Mouse (Mus musculus) forebrain, embryonic 13.5 days (tissue): ENCODE measurements at regions not wholly inside any gene's neighbourhood (a gene's known extent, or its start where the extent isn't known, plus 50 kb on each side); places are given as distances from the start of the nearest gene placed in this dataset.
A peak's percentile ranks its signal among the peaks of the same experiment; 100 is the strongest.

Experiments
- ATAC-seq: fragments of 200-750 bp; cut with Nextera tagmentation; 2 replicates; pipeline ENCODE4 v1.8.0; 2017
- H3K27ac ChIP-seq: fragments of 300-500 bp; sonication (generic); 2 replicates; pipeline ENCODE4 v1.5.1; 2015; ENCODE audit warnings: inconsistent platforms, mild to moderate bottlenecking, moderate library complexity
- H3K27me3 ChIP-seq: fragments of 300-500 bp; sonication (generic); 2 replicates; pipeline ENCODE4 v1.6.1; 2015; ENCODE audit warnings: mild to moderate bottlenecking, inconsistent platforms
- H3K36me3 ChIP-seq: fragments of 300-500 bp; sonication (generic); 2 replicates; pipeline ENCODE4 v1.6.1; 2015; ENCODE audit warnings: mild to moderate bottlenecking, inconsistent platforms; ENCODE audit not compliant: poor library complexity, severe bottlenecking
- H3K4me1 ChIP-seq: fragments of 300-500 bp; sonication (generic); 2 replicates; pipeline ENCODE4 v1.6.1; 2015; ENCODE audit warnings: inconsistent platforms
- H3K4me2 ChIP-seq: fragments of 300-500 bp; sonication (generic); 2 replicates; pipeline ENCODE4 v1.6.1; 2015; ENCODE audit warnings: inconsistent platforms, mild to moderate bottlenecking, moderate library complexity
- H3K4me3 ChIP-seq: fragments of 300-500 bp; sonication (generic); 2 replicates; pipeline ENCODE4 v1.5.1; 2015; ENCODE audit warnings: mild to moderate bottlenecking, inconsistent platforms
- H3K9ac ChIP-seq: fragments of 300-500 bp; sonication (generic); 2 replicates; pipeline ENCODE4 v1.6.1; 2015; ENCODE audit warnings: mild to moderate bottlenecking, inconsistent platforms
- H3K9me3 ChIP-seq: fragments of 300-500 bp; sonication (generic); replicated peaks from 2 replicates; pipeline ENCODE4 v1.6.1; 2016; ENCODE audit warnings: inconsistent platforms
- WGBS: fragments of 180-500 bp; shearing (Covaris S2); methylation state at CpG from one replicate; pipeline ENCODE4 v1.1.7; 2015; 5-methylcytosine and 5-hydroxymethylcytosine counted together

DNA sequence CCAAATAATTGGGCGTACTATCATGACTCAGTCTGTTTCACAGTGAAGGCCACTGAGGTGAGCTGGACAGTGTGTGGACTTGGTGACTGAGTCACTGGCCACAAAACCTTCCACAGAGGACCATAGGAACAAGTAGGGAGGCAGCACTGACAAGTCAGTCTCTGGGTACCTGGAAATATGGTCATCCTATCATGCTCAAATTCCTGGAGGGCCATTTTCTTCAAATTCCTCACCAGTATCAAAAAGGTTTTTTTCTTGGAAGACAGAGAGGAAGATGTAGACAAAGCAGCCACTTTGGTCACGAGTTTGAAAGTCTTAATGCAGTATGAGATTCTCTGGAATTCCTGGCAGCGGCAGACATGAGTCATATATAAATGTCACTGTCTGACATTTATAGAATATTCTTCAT, 101.8 kb upstream of the Rai14 start:
- WGBS = 84% methylated on average over 3 of the region's 3 CpGs
- no peak overlapping the region for H3K27ac ChIP-seq

DNA sequence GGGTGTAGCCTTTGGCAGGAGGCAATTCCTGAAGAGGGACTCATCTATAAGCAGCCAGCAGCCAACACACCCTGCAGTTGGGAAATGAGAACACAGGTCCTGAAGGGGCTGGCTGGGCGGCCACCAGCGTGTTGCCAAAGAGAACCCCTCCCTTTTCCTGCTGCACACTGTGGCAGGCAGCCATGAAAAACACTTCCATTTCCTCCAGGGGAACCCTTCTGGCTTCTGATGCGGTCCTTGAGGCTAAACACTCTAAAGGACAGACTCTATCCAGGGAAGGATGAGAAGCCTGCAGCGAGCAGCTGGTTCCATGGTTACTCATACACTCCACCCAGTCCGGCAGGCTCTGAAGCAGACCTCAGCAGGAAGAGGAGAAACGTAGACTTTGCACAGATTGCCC, 103.8 kb upstream of the Rai14 start:
- H3K27me3 ChIP-seq = no peaks in the 10 kb centered on the region

More for the DNA sequence above, 101.8 kb upstream of the Rai14 start:
- Histone ChIP-seq H3K4me3 (no peak overlapping the region), H3K9ac (no peak overlapping the region), H3K4me2 (no peak overlapping the region), H3K9me3 (no peaks in the 10 kb centered on the region), H3K36me3 (no peaks in the 10 kb centered on the region), H3K27me3 (no peaks in the 10 kb centered on the region), H3K4me1 (no peaks in the 10 kb centered on the region)
- no peak for ATAC-seq

DNA sequence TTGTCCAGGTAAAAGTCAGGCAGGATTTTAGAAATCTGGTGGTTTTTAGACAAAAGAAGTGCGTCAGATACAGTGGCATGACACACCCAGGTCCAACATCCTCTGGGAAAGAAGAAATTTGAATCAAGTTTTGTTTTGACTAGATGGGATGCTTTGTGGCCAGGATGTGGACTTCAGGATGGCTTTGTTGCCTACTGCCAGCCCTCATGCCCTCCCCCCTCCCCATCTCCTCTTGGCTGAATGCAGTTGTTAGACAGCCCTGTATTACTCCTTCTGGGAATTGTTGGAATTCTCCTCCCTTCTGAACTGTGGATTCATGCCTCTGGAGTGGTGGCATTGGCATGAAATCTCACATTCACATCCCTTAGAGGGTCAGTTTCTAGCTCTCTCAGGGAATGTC, 104.3 kb upstream of the Rai14 start:
- Histone ChIP-seq H3K27ac (no peak overlapping the region), H3K4me1 (no peaks in the 10 kb centered on the region), H3K27me3 (no peaks in the 10 kb centered on the region), H3K36me3 (no peaks in the 10 kb centered on the region), H3K9ac (no peak overlapping the region), H3K4me2 (no peak overlapping the region), H3K9me3 (no peaks in the 10 kb centered on the region), H3K4me3 (no peak overlapping the region)
- WGBS = 91% methylated on average over 1 of the region's 1 CpGs
- no peak for ATAC-seq

More for the DNA sequence above, 103.8 kb upstream of the Rai14 start:
- no peak overlapping the region for H3K9ac ChIP-seq
- no peak for ATAC-seq
- H3K27ac ChIP-seq = no peak overlapping the region
- no peak overlapping the region for H3K4me2 ChIP-seq
- H3K4me1 ChIP-seq = no peaks in the 10 kb centered on the region
- H3K9me3 ChIP-seq = no peaks in the 10 kb centered on the region
- WGBS = 85% methylated on average over 6 of the region's 6 CpGs
- H3K4me3 ChIP-seq = no peak overlapping the region
- no peaks in the 10 kb centered on the region for H3K36me3 ChIP-seq

DNA sequence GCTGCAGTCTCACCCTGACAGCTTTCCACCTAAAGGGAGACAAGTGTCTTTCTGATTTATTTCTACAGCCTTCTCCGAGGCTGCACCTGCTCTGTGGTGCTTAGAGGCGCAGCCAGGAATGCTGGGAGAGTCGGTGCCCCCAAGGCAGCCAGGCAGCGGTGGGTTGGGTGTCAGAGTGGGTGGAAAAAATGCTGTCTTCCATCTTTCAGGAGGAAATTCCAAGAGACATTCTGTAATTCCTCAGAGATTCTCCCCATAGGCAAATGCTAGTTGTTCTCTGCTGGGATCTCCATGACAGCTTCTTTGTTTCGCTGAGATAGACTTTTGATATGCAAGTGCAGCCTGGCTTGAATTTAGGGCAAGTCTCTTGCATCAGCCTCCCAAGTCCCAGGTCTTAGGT, 109.5 kb upstream of the Rai14 start:
- Histone ChIP-seq H3K4me2 (no peak overlapping the region), H3K36me3 (no peaks in the 10 kb centered on the region), H3K4me1 (no peaks in the 10 kb centered on the region), H3K9me3 (no peaks in the 10 kb centered on the region), H3K27me3 (no peaks in the 10 kb centered on the region), H3K27ac (no peak overlapping the region), H3K9ac (no peak overlapping the region), H3K4me3 (no peak overlapping the region)
- 80% methylated on average over 5 of the region's 5 CpGs for WGBS
- no peak for ATAC-seq

DNA sequence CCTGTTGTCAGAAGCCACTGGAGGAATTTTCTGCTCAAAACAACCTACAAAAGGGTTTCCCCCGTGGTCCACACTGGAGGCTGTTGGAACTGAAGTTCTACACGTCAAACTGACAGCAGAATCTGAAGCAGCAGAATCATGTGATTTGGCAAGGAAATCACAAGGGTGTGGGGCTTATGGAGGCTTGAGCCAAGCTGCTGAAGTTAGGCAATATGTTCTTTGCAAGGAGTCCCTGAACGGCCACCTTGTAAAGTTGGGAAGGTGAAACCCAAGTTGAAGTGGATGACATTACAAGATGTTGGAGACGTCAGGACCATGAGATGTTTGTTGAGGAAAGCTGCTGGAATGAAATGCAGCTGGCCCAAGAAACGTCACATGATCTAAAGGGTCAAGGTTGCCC, 115.2 kb upstream of the Rai14 start:
- no peak for ATAC-seq
- Histone ChIP-seq H3K9ac (no peak overlapping the region), H3K27ac (no peak overlapping the region), H3K9me3 (no peaks in the 10 kb centered on the region), H3K27me3 (no peaks in the 10 kb centered on the region), H3K4me1 (no peaks in the 10 kb centered on the region), H3K36me3 (no peaks in the 10 kb centered on the region), H3K4me2 (no peak overlapping the region), H3K4me3 (no peak overlapping the region)
- 83% methylated on average over 5 of the region's 5 CpGs for WGBS

DNA sequence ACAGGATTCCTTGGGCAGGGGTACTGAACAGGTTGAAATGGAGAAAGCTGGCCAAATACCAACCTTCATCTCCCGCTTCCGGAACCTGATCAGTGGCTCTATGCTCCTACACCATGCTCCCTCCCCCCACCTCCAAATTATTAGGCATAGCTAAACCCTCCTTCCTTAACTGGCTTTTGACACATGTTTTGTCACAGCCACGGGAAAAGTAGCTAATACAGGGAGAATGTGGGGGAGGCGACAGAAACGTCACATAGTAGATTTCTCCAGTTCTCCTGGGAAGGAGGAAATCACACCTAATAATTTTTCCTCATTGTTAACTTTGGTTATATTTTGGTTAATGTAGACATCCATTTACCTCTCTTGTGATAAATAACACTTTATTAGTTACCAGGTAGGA, 116.1 kb upstream of the Rai14 start:
- no peak overlapping the region for H3K4me2 ChIP-seq
- H3K27me3 ChIP-seq = no peaks in the 10 kb centered on the region
- no peaks in the 10 kb centered on the region for H3K36me3 ChIP-seq
- H3K9ac ChIP-seq = no peak overlapping the region
- WGBS = 81% methylated on average over 5 of the region's 5 CpGs
- no peak overlapping the region for H3K27ac ChIP-seq
- H3K4me1 ChIP-seq = no peaks in the 10 kb centered on the region
- no peak for ATAC-seq
- no peaks in the 10 kb centered on the region for H3K9me3 ChIP-seq
- H3K4me3 ChIP-seq = no peak overlapping the region

DNA sequence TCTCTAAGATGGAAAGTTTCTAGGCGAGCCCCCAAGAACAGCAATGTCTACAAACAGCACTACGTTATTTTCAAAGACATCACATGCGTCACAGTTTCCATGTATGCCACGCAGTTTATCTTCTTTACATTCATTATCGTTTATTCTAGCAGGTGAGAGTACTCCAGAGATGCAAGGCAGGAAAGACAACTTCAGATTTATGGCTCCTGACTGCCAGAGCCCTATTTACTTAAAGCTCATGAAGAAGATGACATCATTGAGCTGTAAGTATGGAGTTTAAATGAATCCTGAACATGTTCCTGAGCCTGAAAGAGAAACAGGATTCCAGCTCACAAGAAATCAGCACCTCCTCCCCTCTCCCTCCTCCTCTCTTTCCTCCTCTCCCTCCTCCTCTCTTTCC, 116.7 kb upstream of the Rai14 start:
- ATAC-seq = no peak
- Histone ChIP-seq H3K4me3 (no peak overlapping the region), H3K4me2 (no peak overlapping the region), H3K9ac (no peak overlapping the region), H3K4me1 (no peaks in the 10 kb centered on the region), H3K36me3 (no peaks in the 10 kb centered on the region), H3K9me3 (no peaks in the 10 kb centered on the region), H3K27me3 (no peaks in the 10 kb centered on the region), H3K27ac (no peak overlapping the region)
- 85% methylated on average over 5 of the region's 5 CpGs for WGBS

DNA sequence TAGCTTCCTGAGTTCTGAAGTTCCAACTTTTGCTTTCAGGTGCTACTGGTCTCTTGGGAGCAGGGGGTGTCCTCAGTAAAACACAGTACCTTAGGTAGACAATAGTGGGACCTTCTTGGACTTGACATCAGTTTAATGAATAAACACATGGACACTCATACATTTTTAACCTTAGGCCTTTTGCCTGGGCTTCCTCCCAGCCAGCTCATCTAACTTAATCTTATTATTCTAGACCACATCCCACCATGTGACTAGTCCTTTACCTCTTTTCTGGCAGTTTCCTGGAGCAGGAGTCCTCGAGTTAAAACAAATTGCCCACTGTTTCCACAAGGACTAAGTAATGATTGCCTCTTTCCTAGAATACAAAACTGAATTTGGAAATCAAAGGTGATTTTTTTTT, 117.9 kb upstream of the Rai14 start:
- no peak overlapping the region for H3K4me3 ChIP-seq
- H3K4me2 ChIP-seq = no peak overlapping the region
- no peaks in the 10 kb centered on the region for H3K4me1 ChIP-seq
- WGBS = 62% methylated on average over 1 of the region's 1 CpGs
- no peak for ATAC-seq
- no peaks in the 10 kb centered on the region for H3K27me3 ChIP-seq
- no peak overlapping the region for H3K9ac ChIP-seq
- H3K36me3 ChIP-seq = no peaks in the 10 kb centered on the region
- H3K27ac ChIP-seq = no peak overlapping the region
- H3K9me3 ChIP-seq = no peaks in the 10 kb centered on the region

DNA sequence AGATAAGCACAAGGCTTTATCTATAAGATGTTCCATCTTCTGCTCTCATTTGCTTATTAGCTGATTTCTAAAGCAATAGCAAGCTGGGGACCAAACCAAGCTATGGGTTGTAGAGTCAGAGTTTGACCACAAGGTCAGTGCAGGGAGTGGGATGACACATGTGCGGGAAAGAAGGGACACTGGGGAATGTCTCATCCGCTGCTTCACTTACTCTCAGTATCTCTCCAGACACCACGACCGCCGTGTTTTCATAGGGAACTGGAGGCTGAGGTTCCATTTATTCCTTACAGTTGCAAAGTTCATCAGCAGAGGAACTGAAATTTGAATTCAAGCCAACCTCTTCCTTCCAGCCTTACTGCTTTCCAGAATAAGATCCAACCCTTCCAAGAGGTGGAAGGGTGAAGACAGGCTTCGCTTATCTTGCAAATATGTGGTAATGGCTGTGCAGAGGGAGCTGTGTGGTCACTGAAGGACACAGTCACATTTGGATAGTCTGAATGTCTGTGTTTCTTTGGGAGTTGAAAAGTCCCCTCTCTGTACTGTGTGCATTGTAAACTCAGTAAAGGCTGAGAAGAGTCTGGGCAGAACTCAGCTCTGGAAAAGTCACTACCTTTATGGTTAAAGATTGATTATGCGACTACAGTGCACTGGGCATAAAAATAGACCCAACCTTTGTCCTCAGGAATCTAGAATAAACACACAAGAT, 118.1 kb upstream of the C1qtnf3 start:
- Histone ChIP-seq H3K4me3 (no peak overlapping the region), H3K9ac (no peak overlapping the region), H3K4me2 (no peak overlapping the region)

DNA sequence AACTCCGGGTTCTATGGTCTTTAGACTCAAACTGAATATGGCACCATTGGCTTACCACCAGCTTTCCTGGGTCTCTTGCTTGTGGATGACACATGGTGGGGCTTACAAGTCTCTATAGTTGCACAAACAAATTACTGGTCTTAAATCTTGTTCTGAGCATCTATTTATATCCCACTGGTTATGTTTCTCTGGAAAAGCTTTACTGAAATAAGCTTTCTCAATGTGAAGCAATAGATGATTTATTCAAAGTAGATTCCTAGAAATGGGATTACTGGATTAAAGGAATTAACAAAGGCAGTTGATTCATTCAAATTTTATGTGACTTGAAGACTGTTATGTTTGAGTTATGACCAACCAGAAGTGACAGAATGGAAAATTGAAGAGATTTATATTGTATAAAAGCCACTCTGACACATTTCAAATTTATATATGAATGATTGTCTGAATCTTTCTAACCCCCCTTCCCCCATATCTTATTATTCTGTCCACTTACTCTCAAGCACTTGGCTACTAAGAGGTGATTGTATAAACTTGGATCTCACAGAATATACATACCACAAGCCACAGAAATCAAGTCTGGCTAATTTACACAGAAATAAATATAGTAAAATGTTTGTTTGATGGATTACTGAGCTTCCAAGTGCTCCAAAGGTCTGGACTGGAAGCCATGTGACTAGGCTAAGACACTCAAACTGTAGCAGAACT, 113.4 kb upstream of the C1qtnf3 start:
- no peak overlapping the region for H3K4me3 ChIP-seq
- WGBS = 88% methylated on average over 1 of the region's 1 CpGs

More for the DNA sequence above, 118.1 kb upstream of the C1qtnf3 start:
- Histone ChIP-seq H3K27ac (no peak overlapping the region), H3K27me3 (no peaks in the 10 kb centered on the region), H3K9me3 (no peaks in the 10 kb centered on the region), H3K36me3 (no peaks in the 10 kb centered on the region), H3K4me1 (no peaks in the 10 kb centered on the region)
- 94% methylated on average over 7 of the region's 7 CpGs for WGBS
- ATAC-seq = no peak

DNA sequence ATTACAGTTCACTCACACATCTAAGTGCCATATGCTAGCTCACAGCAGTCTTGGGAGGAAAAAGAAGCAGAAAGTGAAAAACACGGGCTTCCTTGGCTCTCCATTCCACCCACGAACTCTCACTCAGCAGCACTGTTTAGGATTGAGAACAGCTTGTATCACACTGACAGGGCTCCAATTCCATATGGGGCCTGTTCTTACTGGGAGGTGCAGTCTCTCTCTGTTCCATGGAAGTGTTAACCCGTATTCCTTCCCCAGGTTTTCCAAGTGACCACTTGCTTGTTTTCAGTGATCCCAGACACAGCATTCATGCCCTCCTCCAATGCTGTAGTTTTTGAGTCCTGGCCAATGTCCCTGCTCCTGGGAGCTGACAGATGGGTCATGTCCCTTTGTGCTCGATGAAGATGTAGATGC, 111.5 kb upstream of the C1qtnf3 start:
- Histone ChIP-seq H3K27me3 (no peaks in the 10 kb centered on the region), H3K27ac (no peak overlapping the region), H3K4me2 (no peak overlapping the region), H3K4me3 (no peak overlapping the region), H3K9me3 (no peaks in the 10 kb centered on the region; the same call in 1 of the 2 replicates), H3K4me1 (no peaks in the 10 kb centered on the region), H3K36me3 (no peaks in the 10 kb centered on the region), H3K9ac (no peak overlapping the region)
- 82% methylated on average over 4 of the region's 4 CpGs for WGBS
- ATAC-seq = peak; percentile 91

More for the DNA sequence above, 113.4 kb upstream of the C1qtnf3 start:
- Histone ChIP-seq H3K4me2 (no peak overlapping the region), H3K9ac (no peak overlapping the region), H3K4me1 (no peaks in the 10 kb centered on the region), H3K36me3 (no peaks in the 10 kb centered on the region), H3K27ac (no peak overlapping the region), H3K9me3 (no peaks in the 10 kb centered on the region; the same call in 1 of the 2 replicates), H3K27me3 (no peaks in the 10 kb centered on the region)
- no peak for ATAC-seq

DNA sequence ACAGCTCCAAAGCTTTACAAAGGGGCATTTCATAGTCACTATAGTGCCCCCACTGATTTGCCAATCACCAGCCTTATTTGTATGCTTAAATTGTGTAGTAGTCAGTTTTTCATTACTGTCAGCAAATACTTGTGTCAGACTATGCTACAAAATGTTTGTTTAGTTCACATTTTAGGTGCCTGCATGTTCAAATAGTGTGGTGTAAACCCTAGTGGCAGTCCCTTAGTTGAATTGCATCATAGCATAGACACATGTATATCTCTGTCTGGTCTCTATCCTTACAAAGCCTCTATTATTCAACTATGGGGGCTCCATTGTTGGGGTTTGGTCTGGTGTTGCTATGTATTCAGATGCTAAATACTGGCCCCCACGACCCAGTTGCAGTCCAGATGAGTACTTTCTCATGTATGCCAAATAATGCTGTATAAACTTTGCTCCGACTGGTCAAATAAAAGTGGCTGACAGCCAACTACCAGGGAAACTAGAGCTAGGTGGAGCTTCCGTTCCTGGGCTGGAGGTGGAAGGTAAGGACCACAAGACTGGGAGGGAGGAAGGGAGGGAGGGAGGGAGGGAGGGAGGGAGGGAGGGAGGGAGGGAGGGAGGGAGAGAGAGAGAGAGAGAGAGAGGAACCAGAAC, 109.0 kb upstream of the C1qtnf3 start:
- Histone ChIP-seq H3K9ac (no peak overlapping the region), H3K4me1 (no peaks in the 10 kb centered on the region), H3K27ac (no peak overlapping the region), H3K4me3 (no peak overlapping the region), H3K4me2 (no peak overlapping the region), H3K27me3 (no peaks in the 10 kb centered on the region), H3K9me3 (no peaks in the 10 kb centered on the region; the same call in 1 of the 2 replicates), H3K36me3 (no peaks in the 10 kb centered on the region)
- WGBS = 34% methylated on average over 2 of the region's 3 CpGs
- ATAC-seq = no peak
